Mouse (Mus musculus) kidney, adult 2 months (tissue): Measurements from ENCODE around the gene Fktn.

Experiments
- CTCF ChIP-seq: fragments of 200-500 bp; conservative IDR thresholded peaks from 2 replicates; pipeline ENCODE4 v1.5.1; 2011; ENCODE audit warnings: low read depth, mild to moderate bottlenecking, control low read depth, low read length, moderate library complexity, mixed read lengths; ENCODE audit not compliant: insufficient read depth, insufficient read length
- POLR2A ChIP-seq: fragments of 200-500 bp; IDR thresholded peaks from one replicate; pipeline ENCODE4 v1.6.1; 2011; ENCODE audit warnings: low read depth, low read length, control low read depth

DNA sequence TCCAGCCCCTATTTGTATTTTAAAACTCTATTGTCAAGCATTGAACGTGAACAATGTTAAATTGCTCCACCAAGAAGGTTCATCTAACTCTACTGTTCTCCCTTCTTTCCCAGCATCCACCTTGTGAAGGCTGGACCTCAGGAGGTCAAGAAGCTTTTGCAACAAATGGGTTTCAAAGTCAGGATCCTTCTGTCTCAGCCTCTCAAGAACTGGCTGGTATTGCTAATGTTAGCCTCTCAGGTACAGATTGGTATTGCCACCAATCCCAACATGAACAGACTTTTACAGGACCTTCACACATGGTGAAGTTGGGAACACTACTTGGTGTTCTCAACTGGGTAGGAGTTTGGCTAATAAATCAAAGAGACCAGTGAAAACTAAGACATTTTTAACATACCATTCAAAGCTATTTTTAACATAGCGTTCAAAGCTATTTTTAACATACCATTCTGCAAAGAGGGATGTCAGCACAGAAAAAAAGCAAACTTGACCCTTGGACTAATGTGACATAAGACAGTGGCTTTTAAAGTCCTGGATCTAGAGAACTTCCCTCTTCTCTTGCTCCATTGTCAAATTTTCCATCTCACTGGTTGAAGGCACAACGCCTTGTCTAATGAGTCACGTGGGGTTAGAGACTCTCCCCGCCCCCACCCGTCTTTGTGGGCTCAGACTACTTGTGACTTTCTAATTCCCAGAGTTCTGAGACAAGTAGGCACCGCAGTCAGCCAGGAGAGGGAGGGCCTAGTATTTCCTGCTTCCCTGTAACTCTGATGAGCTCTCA is 85.3 kb downstream of the Fktn start:
- TF ChIP-seq POLR2A (no peak), CTCF (no peak)
